Mouse (Mus musculus) limb, embryonic 10.5 days (tissue): ENCODE measurements around the gene Pars2. TPM values are rescaled to one million over a fixed set of nuclear protein-coding genes. Genes with fewer than 3 reads are reported as not detected.

Experiments
- DNase-seq: peaks from one replicate; pipeline ENCODE4 v3.0.0-alpha.2; 2017; ENCODE audit warnings: low spot score
- H3K27ac ChIP-seq: fragments of 300-500 bp; sonication (generic); 2 replicates; pipeline ENCODE4 v1.5.1; 2016; ENCODE audit warnings: mild to moderate bottlenecking
- H3K27me3 ChIP-seq: fragments of 300-500 bp; sonication (generic); 2 replicates; pipeline ENCODE4 v1.6.1; 2016; ENCODE audit warnings: low read depth, mild to moderate bottlenecking; ENCODE audit not compliant: poor library complexity, severe bottlenecking
- H3K36me3 ChIP-seq: fragments of 300-500 bp; sonication (generic); 2 replicates; pipeline ENCODE4 v1.6.1; 2016; ENCODE audit warnings: mild to moderate bottlenecking, moderate library complexity
- H3K4me1 ChIP-seq: fragments of 300-500 bp; sonication (generic); 2 replicates; pipeline ENCODE4 v1.6.1; 2016
- H3K4me3 ChIP-seq: fragments of 300-500 bp; sonication (generic); 2 replicates; pipeline ENCODE4 v1.5.1; 2016; ENCODE audit warnings: mild to moderate bottlenecking, moderate library complexity
- H3K9me3 ChIP-seq: fragments of 300-500 bp; sonication (generic); replicated peaks from 2 replicates; pipeline ENCODE4 v1.6.1; 2016; ENCODE audit warnings: mild to moderate bottlenecking
- WGBS: fragments of 180-500 bp; shearing (Covaris S2); methylation state at CpG from one replicate; pipeline ENCODE4 v1.1.7; 2016; 5-methylcytosine and 5-hydroxymethylcytosine counted together
- polyA plus RNA-seq: library from polyadenylated mRNA; unstranded; fragments of >200 nt; fragmentation: Nextera tagmentation; extraction: Ambion mirVana; gene quantifications from 2 replicates; pipeline ENCODE4 v1.2.1, GENCODE M21; 2016

The Pars2 gene
- polyA plus RNA-seq, 1 experiment from 2014 or later = 20.2 TPM

GRCm38 (mm10) chr4:106688636-106689296 lies 37.9 kb downstream of the Pars2 start:
- 50% methylated on average over 3 of the region's 3 CpGs for WGBS
- H3K27ac ChIP-seq = 0 out of 2 replicates have a peak overlapping the region, but pooled peaks have one; percentile 19

GRCm38 (mm10) chr4:106693841-106694430 lies 43.1 kb downstream of the Pars2 start:
- Histone ChIP-seq H3K27ac (no peak overlapping the region), H3K4me1 (peaks cover under 1% of the 10 kb centered on the region), H3K4me3 (no peak overlapping the region), H3K9me3 (no peaks in the 10 kb centered on the region), H3K27me3 (peaks cover 17% of the 10 kb centered on the region; the same call in 1 of the 2 replicates), H3K36me3 (no peaks in the 10 kb centered on the region)
- WGBS = 84% methylated on average over 15 of the region's 15 CpGs
- DNase-seq = no peak

More at GRCm38 (mm10) chr4:106688636-106689296, 37.9 kb downstream of the Pars2 start:
- H3K4me1 ChIP-seq = peaks cover 5% of the 10 kb centered on the region
- peaks cover 8% of the 10 kb centered on the region; the same call in 1 of the 2 replicates for H3K27me3 ChIP-seq
- no peak for DNase-seq
- no peaks in the 10 kb centered on the region for H3K36me3 ChIP-seq
- no peak overlapping the region for H3K4me3 ChIP-seq
- H3K9me3 ChIP-seq = no peaks in the 10 kb centered on the region

GRCm38 (mm10) chr4:106699989-106700388 lies 49.1 kb downstream of the Pars2 start:
- H3K27ac ChIP-seq = no peak overlapping the region

GRCm38 (mm10) chr4:106700798-106701197 lies 49.9 kb downstream of the Pars2 start:
- Histone ChIP-seq H3K4me1 (peaks cover 20% of the 10 kb centered on the region), H3K4me3 (no peak overlapping the region), H3K27ac (no peak overlapping the region), H3K9me3 (no peaks in the 10 kb centered on the region), H3K36me3 (no peaks in the 10 kb centered on the region), H3K27me3 (peaks cover 25% of the 10 kb centered on the region)
- DNase-seq = no peak
- WGBS = 63% methylated on average over 4 of the region's 4 CpGs

More at GRCm38 (mm10) chr4:106699989-106700388, 49.1 kb downstream of the Pars2 start:
- peak; percentile 78 for DNase-seq
- Histone ChIP-seq H3K36me3 (no peaks in the 10 kb centered on the region), H3K4me3 (0 out of 2 replicates have a peak overlapping the region, but pooled peaks have one; percentile 3), H3K27me3 (peaks cover 31% of the 10 kb centered on the region), H3K4me1 (peaks cover 20% of the 10 kb centered on the region), H3K9me3 (no peaks in the 10 kb centered on the region)
- 18% methylated on average over 9 of the region's 9 CpGs for WGBS

- Histone ChIP-seq H3K27ac (no peak overlapping the region), H3K4me3 (no peak overlapping the region), H3K4me1 (peaks cover 24% of the 10 kb centered on the region), H3K27me3 (peaks cover 25% of the 10 kb centered on the region), H3K9me3 (no peaks in the 10 kb centered on the region), H3K36me3 (no peaks in the 10 kb centered on the region)
- 82% methylated on average over 10 of the region's 10 CpGs for WGBS
- no peak for DNase-seq
These were observed 53.1 kb downstream of the Pars2 start for GRCm38 (mm10) chr4:106703956-106704355.

GRCm38 (mm10) chr4:106704416-106704815 lies 53.5 kb downstream of the Pars2 start:
- no peak overlapping the region for H3K4me3 ChIP-seq
- H3K27me3 ChIP-seq = peaks cover 25% of the 10 kb centered on the region
- no peaks in the 10 kb centered on the region for H3K36me3 ChIP-seq
- H3K27ac ChIP-seq = no peak overlapping the region
- DNase-seq = no peak
- peaks cover 24% of the 10 kb centered on the region for H3K4me1 ChIP-seq
- H3K9me3 ChIP-seq = no peaks in the 10 kb centered on the region
- 83% methylated on average over 11 of the region's 11 CpGs for WGBS

Other genes with a start within 250 kb of the Pars2 start
- gene Pcsk9, start 186.7 kb upstream of the Pars2 start, polyA plus RNA-seq = 2.1 and 2.8 TPM in 2 replicates
- not detected in 2 replicates for gene Bsnd, start 158.8 kb upstream of the Pars2 start, polyA plus RNA-seq
- 9.8 and 10.1 TPM in 2 replicates for gene Dhcr24, start 90.0 kb upstream of the Pars2 start, polyA plus RNA-seq
- 0.15 TPM in 2 replicates for gene Lexm, start 33.8 kb upstream of the Pars2 start, polyA plus RNA-seq
- 0.14 TPM in 1 of 2 replicates, not detected in the other for gene Ttc22, start 28.6 kb upstream of the Pars2 start, polyA plus RNA-seq
- 110 and 132 TPM in 2 replicates for gene Ttc4, start 27.9 kb downstream of the Pars2 start, polyA plus RNA-seq
- 0.04 and 0.05 TPM in 2 replicates for gene Mroh7, start 79.9 kb downstream of the Pars2 start, polyA plus RNA-seq
- gene Fam151a, start 82.8 kb downstream of the Pars2 start, polyA plus RNA-seq = 0.09 and 0.13 TPM in 2 replicates
- 9.0 and 10.7 TPM in 2 replicates for gene Acot11, start 153.9 kb downstream of the Pars2 start, polyA plus RNA-seq